Mouse (Mus musculus) ES-Bruce4 (cell line): ENCODE data around the gene Slc35g2. TPM values are rescaled to one million over a fixed set of nuclear protein-coding genes. Genes with fewer than 3 reads are reported as not detected.

Experiments
- H3K27ac ChIP-seq: 2 replicates; pipeline ENCODE4 v1.5.1; 2012; ENCODE audit warnings: low read length, inconsistent platforms; ENCODE audit not compliant: insufficient read depth
- H3K27me3 ChIP-seq: 2 replicates; pipeline ENCODE4 v1.6.1; 2012; ENCODE audit warnings: mild to moderate bottlenecking, low read length, inconsistent platforms; ENCODE audit not compliant: control insufficient read depth, poor library complexity, insufficient read depth, severe bottlenecking
- H3K36me3 ChIP-seq: 2 replicates; pipeline ENCODE4 v1.6.1; 2012; ENCODE audit warnings: inconsistent platforms, mild to moderate bottlenecking, low read length, moderate library complexity; ENCODE audit not compliant: control insufficient read depth, poor library complexity, insufficient read depth, severe bottlenecking
- H3K4me1 ChIP-seq: one replicate; pipeline ENCODE4 v1.8.1; 2011; ENCODE audit warnings: low read length; ENCODE audit not compliant: control insufficient read depth, insufficient read depth
- H3K4me3 ChIP-seq: 2 replicates; pipeline ENCODE4 v1.5.1; 2011; ENCODE audit warnings: low read depth, mild to moderate bottlenecking, low read length
- H3K9ac ChIP-seq: 2 replicates; pipeline ENCODE4 v1.6.1; 2012; ENCODE audit warnings: low read depth, mild to moderate bottlenecking, inconsistent platforms; ENCODE audit not compliant: poor library complexity, severe bottlenecking
- H3K9me3 ChIP-seq: replicated peaks from 2 replicates; pipeline ENCODE4 v1.6.1; 2012; ENCODE audit warnings: mild to moderate bottlenecking, low read length, inconsistent platforms; ENCODE audit not compliant: control insufficient read depth, poor library complexity, insufficient read depth, severe bottlenecking
- CTCF ChIP-seq: IDR thresholded peaks from one replicate; pipeline ENCODE4 v1.8.1; 2011; ENCODE audit warnings: low read depth, low read length
- EP300 ChIP-seq: IDR thresholded peaks from 2 replicates; pipeline ENCODE4 v1.6.1; 2011; ENCODE audit warnings: low read depth, low read length; ENCODE audit not compliant: insufficient read depth
- POLR2A ChIP-seq: IDR thresholded peaks from one replicate; pipeline ENCODE4 v1.8.1; 2011; ENCODE audit warnings: low read length; ENCODE audit not compliant: insufficient read depth
- polyA plus RNA-seq: library from polyadenylated mRNA; stranded (reverse); fragments of >200 nt; gene quantifications from 2 replicates; pipeline ENCODE4 v1.2.4, GENCODE M21; 2011; ENCODE audit warnings: low read depth; ENCODE audit not compliant: missing spikeins, insufficient read depth, insufficient read length

Gene Slc35g2
- polyA plus RNA-seq, 1 experiment = 1.9 TPM

GRCm38 (mm10) chr9:100546594-100546910 lies 24.3 kb downstream of the Slc35g2 start:
- Histone ChIP-seq H3K36me3 (no peaks in the 10 kb centered on the region), H3K4me3 (peak overlapping the region; percentile 86), H3K27me3 (no peaks in the 10 kb centered on the region), H3K9ac (peak overlapping the region; percentile 78), H3K4me1 (no peaks in the 10 kb centered on the region), H3K9me3 (peaks cover 4% of the 10 kb centered on the region; the same call in 1 of the 2 replicates), H3K27ac (no peak overlapping the region)
- TF ChIP-seq EP300 (no peak), POLR2A (no peak), CTCF (no peak)

- Histone ChIP-seq H3K4me1 (no peaks in the 10 kb centered on the region), H3K27me3 (no peaks in the 10 kb centered on the region), H3K4me3 (peak within 1 kb of the TSS; percentile 86), H3K36me3 (no peaks in the 10 kb centered on the region), H3K9me3 (peaks cover 4% of the 10 kb centered on the region; the same call in 1 of the 2 replicates), H3K9ac (peak within 1 kb of the TSS; percentile 78), H3K27ac (no peak within 1 kb of the TSS)
- TF ChIP-seq POLR2A = peak; percentile 75
- no peak for TF ChIP-seq EP300
- TF ChIP-seq CTCF = peak; percentile 43
These were observed 24.9 kb downstream of the Slc35g2 start, which contains the start of gene Nck1 for GRCm38 (mm10) chr9:100545715-100546593. Gene Nck1, minus strand, starts transcription at chr9:100546134.

- H3K27ac ChIP-seq = no peak overlapping the region
- no peaks in the 10 kb centered on the region for H3K36me3 ChIP-seq
- no peaks in the 10 kb centered on the region for H3K27me3 ChIP-seq
- H3K4me3 ChIP-seq = peak overlapping the region; percentile 85
- peak overlapping the region; percentile 78 for H3K9ac ChIP-seq
- H3K4me1 ChIP-seq = no peaks in the 10 kb centered on the region
- TF ChIP-seq CTCF (no peak), EP300 (no peak), POLR2A (no peak)
- peaks cover 4% of the 10 kb centered on the region; the same call in 1 of the 2 replicates for H3K9me3 ChIP-seq
These were observed 25.8 kb downstream of the Slc35g2 start for GRCm38 (mm10) chr9:100544948-100545714.

GRCm38 (mm10) chr9:100535618-100536262 lies 35.1 kb downstream of the Slc35g2 start:
- no peak overlapping the region for H3K4me3 ChIP-seq
- TF ChIP-seq EP300 = no peak
- TF ChIP-seq CTCF = no peak
- TF ChIP-seq POLR2A = no peak
- no peaks in the 10 kb centered on the region for H3K9me3 ChIP-seq
- H3K9ac ChIP-seq = no peak overlapping the region
- no peak overlapping the region for H3K27ac ChIP-seq
- no peaks in the 10 kb centered on the region for H3K36me3 ChIP-seq
- peaks cover 2% of the 10 kb centered on the region for H3K4me1 ChIP-seq
- no peaks in the 10 kb centered on the region for H3K27me3 ChIP-seq

GRCm38 (mm10) chr9:100534686-100535085 lies 36.2 kb downstream of the Slc35g2 start:
- no peaks in the 10 kb centered on the region; the same call in 1 of the 2 replicates for H3K27me3 ChIP-seq

More at GRCm38 (mm10) chr9:100534686-100535085, 36.2 kb downstream of the Slc35g2 start:
- Histone ChIP-seq H3K4me3 (no peak overlapping the region), H3K36me3 (no peaks in the 10 kb centered on the region), H3K9me3 (no peaks in the 10 kb centered on the region), H3K27ac (no peak overlapping the region), H3K4me1 (peaks cover 2% of the 10 kb centered on the region), H3K9ac (no peak overlapping the region)
- TF ChIP-seq CTCF (no peak), POLR2A (no peak), EP300 (no peak)
